Mouse (Mus musculus) MEL (cell line): ENCODE data around the gene Sema5a. TPM values are rescaled to one million over a fixed set of nuclear protein-coding genes. Genes with fewer than 3 reads are reported as not detected.

Source experiments
- DNase-seq: peaks from one replicate; pipeline ENCODE4 v3.0.0; 2011; ENCODE audit warnings: low read depth, low spot score
- H3K27ac ChIP-seq: 2 replicates; pipeline ENCODE4 v1.5.1; 2012; ENCODE audit warnings: low read depth, mild to moderate bottlenecking, control low read depth, low read length, moderate library complexity; ENCODE audit not compliant: control insufficient read depth
- H3K27me3 ChIP-seq, 2 experiments: fragments of 150-350 bp in 1 of 2; sonication (generic) in 1 of 2; 2 replicates each; pipeline ENCODE4 v1.6.1; 2012; ENCODE audit warnings: low read length in 2 of 2, mild to moderate bottlenecking in 2 of 2, improper control_type of control experiment in 1 of 2, moderate library complexity in 1 of 2; ENCODE audit not compliant: insufficient read depth in 2 of 2, control insufficient read depth in 1 of 2
- H3K36me3 ChIP-seq, 2 experiments: 2 replicates each; pipeline ENCODE4 v1.6.1; 2012 to 2014; ENCODE audit warnings: low read length in 2 of 2, improper control_type of control experiment in 1 of 2, inconsistent platforms in 1 of 2, mild to moderate bottlenecking in 1 of 2; ENCODE audit not compliant: insufficient read depth in 2 of 2, control insufficient read depth in 1 of 2
- H3K4me1 ChIP-seq, 2 experiments: fragments of 150-350 bp in 1 of 2; sonication (generic) in 1 of 2; 2 replicates each; pipeline ENCODE4 v1.6.1; 2012; ENCODE audit warnings: low read length in 2 of 2, improper control_type of control experiment in 1 of 2, mild to moderate bottlenecking in 1 of 2; ENCODE audit not compliant: insufficient read depth in 2 of 2, control insufficient read depth in 1 of 2
- H3K4me3 ChIP-seq, 2 experiments: fragments of 150-350 bp in 1 of 2; sonication (generic) in 1 of 2; 2 replicates each; pipeline ENCODE4 v1.5.1; 2012; ENCODE audit warnings: low read depth in 2 of 2, low read length in 2 of 2, mild to moderate bottlenecking in 2 of 2, moderate library complexity in 2 of 2, control low read depth in 1 of 2, improper control_type of control experiment in 1 of 2; ENCODE audit not compliant: control insufficient read depth in 1 of 2, insufficient read depth in 1 of 2
- H3K79me2 ChIP-seq: 2 replicates; pipeline ENCODE4 v1.6.1; 2012; ENCODE audit warnings: mild to moderate bottlenecking, low read length, moderate library complexity; ENCODE audit not compliant: control insufficient read depth, poor library complexity, insufficient read depth
- H3K9ac ChIP-seq: 2 replicates; pipeline ENCODE4 v1.6.1; 2012; ENCODE audit warnings: low read depth, mild to moderate bottlenecking, control low read depth, low read length, moderate library complexity; ENCODE audit not compliant: control insufficient read depth, poor library complexity, severe bottlenecking
- H3K9me3 ChIP-seq: fragments of 150-350 bp; sonication (generic); replicated peaks from 2 replicates; pipeline ENCODE4 v1.6.1; 2012; ENCODE audit warnings: mild to moderate bottlenecking, low read length, improper control_type of control experiment, moderate library complexity; ENCODE audit not compliant: insufficient read depth
- ELF1 ChIP-seq: IDR thresholded peaks from 2 replicates; pipeline ENCODE4 v1.6.1; 2014; ENCODE audit warnings: low read depth, mild to moderate bottlenecking, inconsistent platforms, low read length, improper control_type of control experiment, moderate library complexity
- EP300 ChIP-seq, 2 experiments: IDR thresholded peaks; 2 replicates each; pipeline ENCODE4 v1.6.1; 2011; ENCODE audit warnings: improper control_type of control experiment in 2 of 2, low read length in 2 of 2, low read depth in 1 of 2, mild to moderate bottlenecking in 1 of 2
- JUND ChIP-seq: IDR thresholded peaks from 2 replicates; pipeline ENCODE4 v1.6.1; 2011; ENCODE audit warnings: low read depth, mild to moderate bottlenecking, improper control_type of control experiment, low read length
- MYB ChIP-seq: IDR thresholded peaks from 2 replicates; pipeline ENCODE4 v1.6.1; 2011; ENCODE audit warnings: mild to moderate bottlenecking, low read depth, low read length, improper control_type of control experiment
- MYC ChIP-seq: IDR thresholded peaks from 2 replicates; pipeline ENCODE4 v1.6.1; 2011; ENCODE audit warnings: low read depth, mild to moderate bottlenecking, low read length, improper control_type of control experiment, moderate library complexity
- POLR2A ChIP-seq, 2 experiments: IDR thresholded peaks; 2 replicates each; pipeline ENCODE4 v1.6.1; 2011 to 2012; ENCODE audit warnings: low read length in 2 of 2, mild to moderate bottlenecking in 2 of 2, control low read depth in 1 of 2, improper control_type of control experiment in 1 of 2, low read depth in 1 of 2, moderate library complexity in 1 of 2; ENCODE audit not compliant: control insufficient read depth in 1 of 2, insufficient read depth in 1 of 2, poor library complexity in 1 of 2
- POLR2AphosphoS5 ChIP-seq: IDR thresholded peaks from 2 replicates; pipeline ENCODE4 v1.6.1; 2012; ENCODE audit warnings: low read depth, borderline replicate concordance, mild to moderate bottlenecking, inconsistent platforms, low read length, moderate library complexity, mixed read lengths
- RAD21 ChIP-seq: IDR thresholded peaks from 2 replicates; pipeline ENCODE4 v1.6.1; 2011; ENCODE audit warnings: mild to moderate bottlenecking, low read depth, low read length, improper control_type of control experiment
- RCOR1 ChIP-seq: IDR thresholded peaks from 2 replicates; pipeline ENCODE4 v1.6.1; 2012; ENCODE audit warnings: low read depth, mild to moderate bottlenecking, inconsistent platforms, low read length, improper control_type of control experiment
- SMC3 ChIP-seq: IDR thresholded peaks from 2 replicates; pipeline ENCODE4 v1.6.1; 2011; ENCODE audit warnings: low read depth, low read length, improper control_type of control experiment
- TCF12 ChIP-seq: IDR thresholded peaks from 2 replicates; pipeline ENCODE4 v1.6.1; 2014; ENCODE audit warnings: low read depth, mild to moderate bottlenecking, inconsistent platforms, low read length, improper control_type of control experiment, moderate library complexity
- ZC3H11A ChIP-seq: IDR thresholded peaks from 2 replicates; pipeline ENCODE4 v1.6.1; 2012; ENCODE audit warnings: low read depth, mild to moderate bottlenecking, inconsistent platforms, low read length, improper control_type of control experiment
- ZNF384 ChIP-seq: IDR thresholded peaks from 2 replicates; pipeline ENCODE4 v1.6.1; 2012; ENCODE audit warnings: low read depth, mild to moderate bottlenecking, inconsistent platforms, low read length, improper control_type of control experiment
- polyA plus RNA-seq, 2 experiments: library from polyadenylated mRNA; stranded (reverse) in 1 of 2; unstranded in 1 of 2; fragments of >175 nt in 1 of 2; fragments of >200 nt in 1 of 2; gene quantifications; 2 replicates each; pipeline versions ENCODE4 v1.2.1 to v1.2.4; 2012; ENCODE audit warnings: low replicate concordance in 2 of 2, low read depth in 1 of 2; ENCODE audit not compliant: insufficient read length in 2 of 2, insufficient read depth in 1 of 2, missing spikeins in 1 of 2
- total RNA-seq: library from RNA; depleted of rRNA; stranded (reverse); fragments of 300-350 nt; gene quantifications from 2 replicates; pipeline ENCODE4 v1.2.3, GENCODE M21; 2012

Gene Sema5a
- total and polyA plus RNA-seq, 3 experiments, result not detected

DNA sequence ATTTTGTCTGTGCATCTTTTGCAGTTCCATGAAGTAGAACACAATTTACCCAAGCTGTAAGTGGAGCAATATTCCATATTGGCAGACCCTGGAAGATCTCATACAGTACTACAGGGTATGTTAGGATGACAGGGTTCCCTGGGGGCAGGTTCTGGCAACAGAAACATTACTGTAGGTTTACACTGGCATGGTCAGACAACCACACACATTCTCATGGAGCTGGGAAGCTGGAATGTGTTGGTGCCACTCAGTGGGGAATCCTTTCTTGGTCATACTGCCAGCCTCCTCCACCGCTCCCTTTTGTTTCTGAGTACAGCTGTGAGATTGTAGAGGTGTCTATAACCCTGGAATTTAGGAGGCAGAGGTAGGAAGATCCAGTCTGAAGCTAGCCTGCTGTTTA is 11.2 kb upstream of the Sema5a start:
- H3K9ac ChIP-seq, result no peak overlapping the region
- no peaks in the 10 kb centered on the region for H3K36me3 ChIP-seq
- TF ChIP-seq JUND (no peak), POLR2AphosphoS5 (no peak)
- DNase-seq, result no peak
- no peaks in the 10 kb centered on the region for H3K27me3 ChIP-seq
- no peaks in the 10 kb centered on the region for H3K79me2 ChIP-seq
- no peak overlapping the region for H3K27ac ChIP-seq
- H3K9me3 ChIP-seq, result no peaks in the 10 kb centered on the region
- no peaks in the 10 kb centered on the region for H3K4me1 ChIP-seq
- H3K4me3 ChIP-seq, result no peak overlapping the region

DNA sequence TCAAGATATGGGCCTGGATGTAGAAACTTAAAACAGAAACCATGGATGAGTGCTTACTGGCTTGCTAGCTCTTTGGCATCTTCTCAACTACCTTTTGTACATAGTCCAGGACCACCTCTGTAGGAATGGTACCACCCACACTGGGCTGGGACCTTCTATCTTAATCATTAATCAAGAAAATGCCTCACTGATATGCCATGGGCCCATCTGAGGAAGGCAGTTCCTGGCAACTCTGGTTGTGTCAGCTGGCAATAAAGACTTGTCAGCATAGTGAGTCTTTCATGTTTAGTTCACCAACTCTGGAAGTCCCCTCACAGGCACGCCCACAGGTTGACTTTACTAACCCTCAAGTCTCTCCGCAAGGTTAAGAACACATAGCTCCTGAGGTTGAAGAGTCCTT is 5.5 kb upstream of the Sema5a start:
- DNase-seq, result no peak
- no peak for TF ChIP-seq ZNF384
- no peak for TF ChIP-seq POLR2AphosphoS5
- TF ChIP-seq RCOR1, result no peak
- TF ChIP-seq POLR2A (IDR thresholded peaks at IDR 0.05; ENCODE audit: control insufficient read depth in 1 of 2, insufficient read depth in 1 of 2, low read depth in 1 of 2, low read length in 2 of 2, poor library complexity in 1 of 2), result no peak
- TF ChIP-seq EP300 (IDR thresholded peaks at IDR 0.05; ENCODE audit: low read depth in 1 of 2, low read length in 2 of 2), result no peak
- TF ChIP-seq ELF1, result no peak
- H3K27me3 ChIP-seq, result no peaks in the 10 kb centered on the region
- no peaks in the 10 kb centered on the region for H3K79me2 ChIP-seq
- no peak overlapping the region for H3K27ac ChIP-seq
- no peaks in the 10 kb centered on the region for H3K9me3 ChIP-seq
- no peaks in the 10 kb centered on the region for H3K36me3 ChIP-seq
- H3K9ac ChIP-seq, result no peak overlapping the region
- no peak overlapping the region for H3K4me3 ChIP-seq
- H3K4me1 ChIP-seq, result no peaks in the 10 kb centered on the region

DNA sequence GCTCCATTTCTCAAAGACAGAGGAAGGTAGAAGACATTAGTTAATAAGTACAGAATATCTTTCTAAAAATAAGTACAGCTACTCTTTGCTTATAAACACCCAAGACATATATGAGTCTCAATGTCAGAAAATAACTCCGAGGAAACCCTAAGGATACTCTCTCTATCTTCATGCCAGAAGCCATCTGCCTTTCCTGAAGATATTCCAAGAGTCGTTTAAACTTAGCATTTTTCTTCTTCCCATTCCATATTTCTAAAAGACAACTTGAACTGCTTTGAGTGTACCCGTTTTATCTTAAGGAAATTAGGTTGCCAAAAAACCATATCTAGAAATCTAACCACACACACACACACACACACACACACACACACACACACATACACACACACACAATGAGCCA is 4.5 kb upstream of the Sema5a start:
- H3K27ac ChIP-seq, result no peak overlapping the region
- no peaks in the 10 kb centered on the region for H3K4me1 ChIP-seq
- TF ChIP-seq MYC (no peak), SMC3 (no peak), ZC3H11A (no peak), RAD21 (no peak), TCF12 (no peak), MYB (no peak)
- TF ChIP-seq, all 39 proteins: peak for 0
- Histone ChIP-seq H3K79me2 (no peaks in the 10 kb centered on the region), H3K9me3 (no peaks in the 10 kb centered on the region), H3K27me3 (no peaks in the 10 kb centered on the region), H3K4me3 (no peak overlapping the region), H3K36me3 (no peaks in the 10 kb centered on the region), H3K9ac (no peak overlapping the region)
- DNase-seq, result no peak
